Mouse (Mus musculus): ENCODE results near the gene Hils1.

The Hils1 gene

DNA sequence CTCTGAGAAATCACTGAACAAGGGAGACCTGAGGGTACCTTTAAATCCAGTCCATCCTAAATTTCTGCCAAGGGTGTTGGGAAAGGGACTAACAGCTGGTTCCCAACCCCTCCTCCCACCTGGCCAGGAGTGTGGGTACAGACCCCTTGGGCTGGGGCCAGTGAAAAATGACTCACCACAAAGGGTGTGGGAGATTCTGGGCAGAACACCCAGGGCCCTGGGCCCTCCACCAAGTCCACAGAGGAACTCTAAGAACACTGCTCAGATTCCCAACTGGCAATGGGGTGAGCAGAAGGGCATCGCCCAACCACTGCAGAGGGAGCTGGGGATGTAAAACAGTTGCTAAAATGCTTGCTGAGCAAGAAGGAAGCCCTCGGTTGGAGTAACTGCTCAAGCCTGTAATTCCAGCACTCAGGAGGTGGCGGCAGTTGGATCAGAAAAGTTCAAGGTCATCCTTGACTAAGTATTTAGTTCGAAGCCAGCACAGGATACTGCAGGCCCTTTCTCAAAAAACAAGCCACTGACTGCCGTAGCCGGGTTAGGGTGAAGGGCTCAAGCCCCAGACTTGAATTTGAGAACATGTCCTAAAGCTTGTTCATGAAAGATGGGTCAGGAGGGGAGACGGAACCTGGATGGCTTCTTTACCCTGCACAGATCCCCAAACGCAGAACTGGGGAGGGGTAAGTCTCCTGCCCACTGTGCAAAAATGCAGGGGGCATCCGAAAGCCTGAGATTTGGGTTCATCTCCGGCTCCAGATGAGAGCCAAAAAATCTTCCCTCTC, 21.6 kb downstream of the Hils1 start:
- DNase-seq (ENCODE audit: low read depth, low spot score): no peak

DNA sequence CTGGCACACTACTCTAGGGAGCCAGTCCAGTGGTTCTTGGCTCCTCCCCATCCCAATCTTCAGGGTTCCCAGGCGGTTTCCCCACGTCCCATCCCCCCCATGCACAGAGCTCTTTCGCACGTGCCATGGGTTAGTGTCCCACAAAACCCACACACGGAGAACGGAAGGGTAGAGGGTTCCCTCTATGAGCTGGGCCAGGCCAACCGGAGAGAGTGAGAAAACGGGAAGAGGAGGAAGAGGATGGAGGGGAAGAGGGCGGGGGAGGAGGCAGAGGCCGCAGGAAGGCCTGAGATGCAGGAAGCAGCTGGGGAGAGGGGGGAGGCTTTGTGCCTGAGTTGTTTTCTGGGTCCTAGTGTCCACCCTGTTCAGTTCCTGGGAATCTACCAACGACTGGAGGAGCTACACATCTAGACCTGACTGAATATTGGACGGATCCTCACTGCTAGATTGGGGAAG, 22.2 kb downstream of the Hils1 start:
- DNase-seq (ENCODE audit: low read depth, low spot score): peak; percentile 86

DNA sequence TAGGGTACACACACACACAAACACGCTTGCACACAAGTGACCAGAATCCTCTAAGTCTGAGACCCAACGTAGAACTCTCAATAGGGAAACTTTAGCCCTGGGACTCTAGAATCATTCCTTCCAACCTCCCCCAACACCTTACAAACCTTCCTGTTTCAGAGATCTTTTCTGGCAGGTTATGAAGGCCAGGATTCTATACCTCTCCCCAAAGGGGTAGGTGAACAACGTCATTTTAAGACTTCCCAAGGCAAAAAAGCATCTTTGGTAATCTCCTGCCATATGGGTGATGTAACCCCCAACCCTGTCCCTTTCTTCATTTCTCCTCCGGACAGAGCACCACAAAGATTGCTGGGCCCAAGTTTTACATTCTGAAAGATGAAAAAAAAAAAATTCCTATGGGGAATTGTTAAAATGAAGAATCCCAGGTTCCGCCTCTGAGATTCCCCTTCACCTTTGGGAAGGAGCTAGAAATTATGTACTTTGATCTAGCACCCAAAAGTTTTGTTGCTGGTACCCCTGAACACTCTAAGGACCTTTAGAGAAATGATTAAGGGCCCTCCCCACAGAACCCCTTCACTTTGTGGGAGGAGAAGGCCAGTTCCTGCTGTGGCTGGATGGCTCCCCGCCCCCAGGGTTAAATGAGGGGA, 22.8 kb downstream of the Hils1 start:
- DNase-seq (ENCODE audit: low read depth, low spot score): no peak

DNA sequence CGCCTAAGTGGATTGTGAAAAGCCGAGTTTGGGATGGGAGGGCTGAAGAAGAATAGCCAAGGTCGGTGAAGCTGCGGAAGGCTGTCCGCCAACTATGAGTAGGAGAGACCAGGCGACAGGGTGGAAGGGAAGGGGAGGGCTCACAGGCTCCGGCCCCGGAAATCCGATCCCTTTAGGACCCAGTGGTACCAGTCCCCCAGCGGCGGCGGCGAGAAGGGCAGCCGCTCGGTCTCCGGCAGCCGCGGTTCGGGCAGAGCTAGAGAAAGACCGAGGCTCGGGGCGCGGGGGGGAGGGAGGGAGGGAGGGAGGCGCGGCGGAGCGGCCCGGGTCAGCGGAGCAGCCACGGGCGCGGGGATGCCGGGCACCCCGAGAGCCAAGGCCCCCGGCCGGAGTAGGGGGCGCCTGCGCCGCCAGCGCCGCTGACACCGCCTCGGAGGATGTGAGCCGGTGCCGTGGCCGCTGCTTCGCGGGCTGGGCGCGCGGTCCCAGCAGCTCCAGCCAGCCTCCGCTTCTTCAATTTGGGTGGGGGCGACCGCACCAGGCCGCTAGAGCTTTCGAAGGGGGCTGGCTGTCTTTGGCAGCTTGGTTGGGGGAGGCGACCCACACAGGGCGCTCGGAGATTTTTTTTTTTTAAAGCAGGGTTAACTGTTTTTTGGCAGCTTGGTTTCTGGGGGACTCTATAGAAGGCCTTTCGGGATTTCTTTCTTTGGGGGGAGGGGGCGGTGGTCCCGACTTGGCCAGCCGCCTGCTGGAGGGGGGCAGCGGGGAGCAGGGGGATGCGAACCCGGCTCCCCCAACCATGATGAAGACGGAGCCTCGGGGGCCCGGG, 23.6 kb downstream of the Hils1 start, which contains the start of gene Ppp1r9b:
Gene Ppp1r9b, plus strand, starts transcription at position 287 of the 829 bp plus-strand sequence.
- peak; percentile 74 for DNase-seq (ENCODE audit: low read depth, low spot score)

DNA sequence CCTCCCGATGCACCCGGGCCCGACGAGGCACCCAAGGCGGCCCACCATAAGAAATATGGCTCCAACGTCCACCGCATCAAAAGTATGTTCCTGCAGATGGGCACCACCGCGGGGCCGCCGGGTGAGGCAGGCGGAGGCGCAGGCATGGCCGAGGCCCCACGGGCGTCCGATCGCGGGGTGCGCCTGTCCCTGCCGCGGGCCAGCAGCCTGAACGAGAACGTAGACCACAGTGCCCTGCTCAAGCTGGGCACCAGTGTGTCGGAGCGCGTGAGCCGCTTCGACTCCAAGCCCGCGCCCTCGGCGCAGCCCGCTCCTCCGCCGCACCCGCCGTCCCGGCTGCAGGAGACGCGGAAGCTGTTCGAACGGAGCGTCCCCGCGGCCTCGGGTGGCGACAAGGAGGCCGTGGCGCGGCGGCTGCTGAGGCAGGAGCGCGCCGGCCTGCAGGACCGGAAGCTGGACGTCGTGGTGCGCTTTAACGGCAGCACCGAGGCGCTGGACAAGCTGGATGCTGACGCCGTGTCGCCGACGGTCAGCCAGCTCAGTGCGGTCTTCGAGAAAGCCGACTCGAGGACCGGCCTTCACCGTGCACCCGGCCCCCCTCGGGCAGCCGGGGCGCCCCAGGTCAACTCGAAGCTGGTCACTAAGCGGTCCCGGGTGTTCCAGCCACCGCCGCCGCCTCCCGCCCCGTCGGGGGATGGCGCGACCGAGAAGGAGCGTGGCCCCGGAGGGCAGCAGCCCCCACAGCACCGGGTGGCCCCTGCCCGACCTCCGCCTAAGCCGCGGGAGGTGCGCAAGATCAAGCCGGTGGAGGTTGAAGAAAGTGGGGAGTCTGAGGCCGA, 24.5 kb downstream of the Hils1 start:
- no peak for DNase-seq (ENCODE audit: low read depth, low spot score)

DNA sequence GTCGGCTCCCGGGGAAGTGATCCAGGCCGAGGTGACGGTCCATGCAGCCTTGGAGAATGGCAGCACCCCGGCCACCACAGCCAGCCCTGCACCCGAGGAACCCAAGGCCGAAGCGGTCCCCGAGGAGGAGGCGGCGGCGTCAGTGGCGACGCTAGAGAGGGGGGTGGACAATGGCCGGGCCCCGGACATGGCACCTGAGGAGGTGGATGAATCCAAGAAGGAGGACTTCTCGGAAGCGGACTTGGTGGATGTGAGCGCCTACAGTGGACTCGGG, 25.0 kb downstream of the Hils1 start:
- DNase-seq (ENCODE audit: low read depth, low spot score): no peak

DNA sequence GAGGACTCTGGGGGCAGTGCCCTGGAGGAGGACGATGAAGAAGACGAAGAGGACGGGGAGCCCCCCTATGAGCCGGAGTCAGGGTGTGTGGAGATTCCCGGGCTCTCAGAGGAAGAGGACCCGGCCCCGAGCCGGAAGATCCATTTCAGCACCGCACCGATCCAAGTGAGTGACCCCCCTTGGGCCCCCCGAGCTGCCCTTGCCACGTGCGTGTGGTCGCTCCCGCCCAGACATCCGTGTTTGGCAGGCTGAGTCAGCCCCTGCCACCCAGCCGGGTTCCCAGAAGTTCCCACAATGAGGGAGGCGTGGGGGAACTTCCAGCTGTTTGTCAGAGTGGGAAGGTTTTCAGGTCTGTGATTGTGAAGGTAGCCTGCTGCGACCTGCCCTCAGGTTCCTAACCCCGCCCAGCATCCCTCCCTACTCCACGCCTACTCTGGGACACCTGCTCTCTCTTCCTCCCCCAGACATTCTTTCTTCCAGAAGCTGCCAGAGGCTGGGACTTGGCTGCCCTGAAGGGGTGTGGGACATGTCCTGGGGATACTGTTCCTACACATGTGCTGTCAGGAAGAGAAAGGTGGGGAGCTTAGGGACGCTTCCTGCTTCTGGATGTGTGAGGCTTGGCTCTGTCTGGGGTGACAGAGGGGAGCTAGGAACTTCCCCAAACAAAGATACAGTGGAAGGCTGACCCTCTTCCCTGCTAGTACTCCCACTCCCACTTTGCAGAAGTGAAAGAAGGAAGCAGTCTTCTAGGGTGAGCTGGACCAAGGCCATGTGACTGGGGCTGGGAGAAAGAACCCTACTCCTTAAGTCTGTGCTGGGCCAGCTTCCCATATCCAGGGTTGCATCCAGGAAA, 25.6 kb downstream of the Hils1 start:
- no peak for DNase-seq (ENCODE audit: low read depth, low spot score)

DNA sequence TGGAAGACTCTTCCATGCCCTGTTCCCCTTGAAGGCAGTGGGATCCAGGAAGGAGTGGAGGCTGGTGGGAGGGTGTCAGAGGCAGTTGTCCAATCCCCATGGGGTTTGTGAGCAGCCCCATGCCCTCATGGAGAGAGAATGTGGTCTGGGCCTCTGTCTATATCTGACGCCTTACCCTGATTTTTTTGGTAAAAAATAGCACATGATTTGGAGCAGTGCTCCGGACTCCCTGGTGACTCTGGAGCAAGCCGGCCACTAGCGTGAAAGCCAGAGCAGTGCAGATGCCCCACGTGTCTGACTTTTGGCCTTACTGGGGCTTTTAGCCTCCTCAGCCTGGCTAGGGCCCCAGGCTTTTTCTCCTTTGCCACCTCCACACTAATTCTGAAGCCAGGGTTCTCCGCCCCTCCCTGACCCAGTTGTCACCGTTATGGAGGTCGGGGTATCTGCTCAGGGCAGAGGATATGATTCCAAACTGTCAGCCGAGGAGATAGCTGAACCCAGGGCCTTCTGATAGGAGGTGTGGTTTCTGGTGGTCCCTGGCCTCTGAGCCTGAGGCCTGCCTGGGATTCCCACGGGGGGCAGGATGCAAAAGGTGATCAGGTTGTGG, 26.9 kb downstream of the Hils1 start:
- DNase-seq (ENCODE audit: low read depth, low spot score): no peak

DNA sequence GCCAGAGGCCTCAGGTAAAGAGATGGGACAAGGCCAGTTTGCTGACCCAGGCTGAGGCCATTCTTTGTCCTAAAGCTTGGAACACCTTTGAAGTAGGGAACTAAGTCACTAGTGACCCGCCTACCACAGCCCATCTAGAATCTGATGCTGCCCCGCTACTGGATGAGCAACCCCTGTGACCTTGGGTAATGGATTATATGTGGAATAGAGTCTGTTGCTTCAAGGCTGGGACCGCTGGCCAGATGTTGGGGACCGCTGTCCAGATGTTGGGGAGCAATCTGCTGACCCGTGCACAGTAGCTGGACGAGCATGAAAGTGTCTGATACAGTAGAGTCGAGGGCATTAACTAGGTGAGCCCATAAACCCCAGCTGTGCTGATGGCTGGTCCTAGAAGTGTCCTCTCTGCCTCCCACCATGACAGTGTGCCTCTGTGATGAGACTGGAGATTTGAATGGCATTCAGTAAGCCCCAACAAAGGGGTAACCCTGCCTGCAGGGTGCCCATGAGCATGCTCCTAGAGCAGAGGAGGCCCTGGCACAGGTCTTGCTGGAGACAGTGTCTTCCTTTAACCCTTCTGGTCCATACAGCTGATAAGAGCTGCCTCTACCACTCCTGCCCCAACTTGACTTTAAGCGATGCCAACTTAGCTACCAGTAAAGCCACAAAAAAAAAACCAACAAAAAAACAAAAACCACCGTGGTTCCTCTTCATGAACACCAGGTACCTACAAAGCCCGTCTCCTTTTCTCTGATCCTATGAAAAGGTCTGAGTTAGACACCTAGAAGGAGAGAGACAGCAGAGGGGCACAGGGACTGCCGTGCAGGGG, 27.8 kb downstream of the Hils1 start:
- DNase-seq (ENCODE audit: low read depth, low spot score): no peak

DNA sequence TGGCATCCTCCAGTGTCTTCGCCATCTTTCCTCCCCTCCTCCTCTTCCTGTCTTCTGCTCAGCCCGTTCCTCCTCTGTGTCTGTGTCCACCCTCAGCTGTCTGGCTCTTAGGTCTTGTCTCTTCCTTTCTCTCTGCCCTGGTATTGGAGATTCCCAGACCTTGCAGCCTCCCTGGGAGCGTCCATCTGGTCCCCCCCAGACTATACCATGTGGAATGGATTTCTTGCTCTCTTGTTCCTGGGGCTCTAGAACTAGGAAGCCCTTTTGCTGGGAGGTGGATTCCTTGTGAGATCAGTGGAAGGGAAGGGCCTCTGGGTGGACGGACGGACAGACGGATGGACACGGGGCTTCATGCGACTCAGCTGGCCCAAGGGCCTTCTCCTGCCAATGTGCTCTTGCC, 28.7 kb downstream of the Hils1 start:
- DNase-seq (ENCODE audit: low read depth, low spot score): no peak

DNA sequence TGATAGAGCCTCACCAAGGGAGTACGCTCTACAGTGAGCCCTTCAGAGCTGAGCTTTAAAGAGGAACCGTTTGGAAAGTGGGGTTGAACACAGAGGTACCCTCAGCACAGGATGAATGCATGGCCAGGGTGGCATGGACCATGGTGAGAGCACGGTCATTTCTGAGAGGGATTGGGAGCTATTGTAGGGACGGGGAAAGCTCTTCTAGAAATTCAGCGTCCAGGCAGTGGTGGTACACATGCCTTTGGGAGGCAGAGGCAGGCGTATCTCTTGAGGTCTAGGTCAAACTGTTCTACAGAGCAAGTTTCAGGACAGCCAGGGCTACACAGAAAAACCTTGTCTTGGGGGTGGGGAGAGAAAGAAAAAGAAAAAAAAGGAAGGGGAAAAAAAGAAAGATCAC, 29.6 kb downstream of the Hils1 start:
- DNase-seq (ENCODE audit: low read depth, low spot score): no peak

DNA sequence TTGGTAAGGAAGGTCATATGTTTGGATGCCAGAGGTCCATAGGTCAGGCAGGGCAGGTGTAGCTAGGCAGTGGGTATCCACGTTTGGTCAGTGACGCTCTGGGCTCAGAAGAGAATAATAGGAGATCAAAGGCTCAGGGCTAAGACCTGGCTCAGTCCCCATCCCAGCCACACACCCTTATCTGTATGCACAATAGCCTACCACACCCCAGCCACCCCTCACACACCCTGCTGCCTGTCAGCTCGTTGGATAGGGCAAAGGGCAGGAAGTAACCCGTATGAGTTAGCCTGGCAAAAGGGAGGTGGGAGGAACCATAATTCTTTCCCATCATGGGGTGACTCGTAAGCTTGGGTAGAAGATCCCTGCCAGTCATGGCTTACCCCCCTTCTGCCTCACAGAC, 30.2 kb downstream of the Hils1 start:
- no peak for DNase-seq (ENCODE audit: low read depth, low spot score)

DNA sequence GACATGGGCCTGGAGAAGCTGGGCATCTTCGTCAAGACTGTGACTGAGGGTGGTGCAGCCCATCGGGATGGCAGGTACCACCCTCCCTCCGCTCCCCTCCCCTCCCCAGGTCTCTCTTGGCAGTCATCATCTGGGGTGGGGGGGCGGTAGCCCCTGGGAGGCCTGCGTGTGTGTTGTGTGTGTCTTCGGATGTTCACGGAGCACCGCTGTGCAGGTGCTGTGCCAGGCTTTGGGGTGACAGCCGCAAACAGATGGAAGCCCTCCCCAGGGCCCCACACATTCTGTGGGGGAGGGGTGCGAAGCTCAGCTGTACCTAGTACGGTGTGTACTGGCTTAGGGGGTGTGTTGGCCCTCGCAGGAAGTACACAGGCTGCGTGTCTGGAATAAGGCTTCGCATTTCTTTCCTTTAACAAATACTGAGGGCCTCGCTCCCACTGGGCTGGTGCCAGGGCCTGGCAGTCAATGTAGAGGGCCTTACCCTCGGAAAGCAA, 30.7 kb downstream of the Hils1 start:
- DNase-seq (ENCODE audit: low read depth, low spot score): no peak

DNA sequence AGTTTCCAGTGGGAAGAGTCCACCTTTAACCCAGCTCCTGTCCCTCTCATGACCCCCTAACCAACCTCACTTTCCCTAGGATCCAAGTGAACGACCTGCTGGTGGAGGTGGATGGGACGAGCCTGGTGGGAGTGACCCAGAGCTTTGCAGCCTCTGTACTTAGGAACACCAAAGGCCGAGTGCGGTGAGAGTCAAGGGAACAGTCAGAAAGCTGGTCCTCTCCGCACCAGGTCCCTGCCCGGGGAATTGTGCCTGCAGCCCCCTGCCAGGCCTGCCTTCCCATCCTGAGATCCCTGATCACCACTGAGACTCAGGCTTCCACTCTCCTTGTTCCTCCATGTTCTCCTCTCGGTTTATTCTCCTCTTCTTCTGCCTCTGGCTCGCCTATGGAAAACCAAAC, 32.7 kb downstream of the Hils1 start:
- DNase-seq (ENCODE audit: low read depth, low spot score): no peak

DNA sequence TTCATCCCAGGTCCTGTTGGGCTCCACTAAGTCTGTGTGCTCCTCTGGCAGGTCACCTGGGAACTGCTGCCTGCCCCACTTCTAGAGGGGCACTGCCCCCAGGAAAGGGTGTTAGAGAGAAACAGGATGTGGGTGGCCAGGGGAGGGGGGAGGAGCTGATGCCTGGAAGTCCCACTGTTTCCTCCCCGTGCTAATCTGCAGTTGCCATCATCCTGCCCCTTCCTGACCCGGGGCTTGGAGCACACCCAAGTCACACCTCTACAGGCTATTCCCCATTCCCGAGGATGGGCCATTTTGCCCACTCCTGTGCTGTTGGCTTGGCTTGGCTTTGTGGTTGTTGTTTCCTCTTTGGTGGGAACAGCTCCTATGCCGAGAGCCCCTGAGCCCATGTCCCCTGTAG, 33.2 kb downstream of the Hils1 start:
- no peak for DNase-seq (ENCODE audit: low read depth, low spot score)

DNA sequence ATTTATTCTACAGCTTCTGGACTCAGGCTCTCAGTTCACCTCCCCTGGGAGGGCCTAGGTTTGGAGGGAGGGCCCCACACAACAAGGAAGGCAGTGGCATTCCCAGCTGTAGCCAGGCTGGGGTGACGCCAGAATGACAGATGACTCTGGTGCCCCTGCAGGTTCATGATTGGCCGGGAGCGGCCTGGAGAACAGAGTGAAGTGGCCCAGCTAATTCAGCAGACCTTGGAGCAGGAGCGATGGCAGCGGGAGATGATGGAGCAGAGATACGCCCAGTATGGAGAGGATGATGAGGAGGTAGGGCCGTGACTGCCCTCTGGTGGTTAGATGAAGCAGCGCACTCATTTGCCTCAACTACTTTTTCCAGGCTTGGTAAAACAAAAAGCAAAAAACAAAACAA, 33.7 kb downstream of the Hils1 start:
- DNase-seq (ENCODE audit: low read depth, low spot score): no peak

DNA sequence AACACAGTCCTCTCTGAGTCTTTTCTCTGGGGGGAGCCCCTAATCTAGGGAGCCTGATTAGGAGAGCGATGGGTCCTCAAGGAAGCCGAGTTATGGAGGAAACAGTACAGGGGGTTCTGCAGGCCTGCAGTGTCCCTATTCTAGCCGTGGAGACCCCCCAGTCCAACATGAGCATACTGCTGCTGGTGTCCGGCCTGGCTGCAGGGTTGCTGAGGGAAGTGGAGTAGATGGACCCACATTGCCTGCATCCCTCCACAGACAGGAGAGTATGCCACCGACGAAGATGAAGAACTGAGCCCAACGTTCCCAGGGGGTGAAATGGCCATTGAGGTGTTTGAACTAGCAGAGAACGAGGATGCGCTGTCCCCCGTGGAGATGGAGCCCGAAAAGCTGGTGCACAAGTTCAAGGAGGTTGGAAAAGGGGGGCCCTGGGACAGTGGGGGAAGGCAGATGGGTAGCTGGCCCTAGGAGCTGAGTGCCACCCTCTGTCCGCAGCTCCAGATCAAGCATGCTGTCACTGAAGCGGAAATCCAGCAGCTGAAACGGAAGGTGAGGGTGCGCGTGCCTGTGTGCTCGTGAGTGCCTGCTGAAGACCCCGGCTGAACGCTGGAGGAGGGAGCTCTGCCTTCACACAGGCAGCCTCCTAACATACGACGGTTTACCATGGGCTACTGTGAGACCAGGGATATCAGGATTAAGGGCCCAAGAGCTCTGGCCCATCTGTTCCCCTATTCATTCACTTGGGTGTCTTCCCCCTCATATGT, 34.4 kb downstream of the Hils1 start:
- no peak for DNase-seq (ENCODE audit: low read depth, low spot score)

DNA sequence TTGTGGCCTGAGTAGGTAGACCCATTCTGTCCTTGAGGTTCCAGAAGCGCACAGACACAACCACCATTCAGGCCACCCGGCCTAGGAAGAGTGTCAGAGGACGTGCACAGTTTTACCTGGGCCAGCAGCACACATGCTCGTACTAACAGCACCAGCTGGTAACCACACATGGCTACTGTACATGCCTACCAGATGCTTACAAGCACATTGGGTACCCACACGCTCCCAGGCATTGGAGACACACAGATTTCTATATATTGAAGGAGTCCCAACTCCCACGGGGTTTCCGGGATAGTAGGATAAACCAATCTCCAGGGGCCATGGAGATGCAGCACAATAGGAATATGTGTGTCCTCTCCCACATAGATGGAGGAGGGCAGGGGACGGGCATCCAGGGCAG, 35.3 kb downstream of the Hils1 start:
- no peak for DNase-seq (ENCODE audit: low read depth, low spot score)
